ENCODE assay signal across 10 mouse cellular contexts in the genomic region with DNA sequence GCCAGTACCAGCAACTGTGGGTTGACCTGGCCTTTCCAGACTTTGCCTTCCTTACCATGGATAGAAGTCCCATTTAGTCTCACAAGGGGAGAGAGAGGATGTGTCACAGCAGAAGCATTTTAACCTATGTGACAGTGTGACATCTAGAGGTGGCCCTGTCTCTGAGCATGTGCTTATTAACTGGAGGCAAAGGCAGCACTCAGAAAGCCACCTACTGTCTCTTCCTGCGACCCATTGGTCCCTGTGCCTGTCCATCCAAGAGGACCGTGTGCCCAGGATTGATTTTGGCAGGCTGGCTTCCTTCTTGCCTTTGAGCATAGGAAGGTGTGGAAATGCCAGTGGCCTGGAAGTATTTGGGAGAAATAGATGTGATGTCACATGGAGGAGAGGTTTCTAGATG. TPM values are rescaled to one million over a fixed set of nuclear protein-coding genes. Genes with fewer than 3 reads are reported as not detected.
DNase-seq lines count a peak whose midpoint lies in the region; ATAC-seq and TF ChIP-seq lines count a peak whose summit lies in the region.
"Had no signal": no experiment of that assay in that cellular context is flagged by ENCODE, and none has a peak within 500 bp of the region (broad histone marks: within the 10 kb centered on the region; RNA-seq: fewer than 3 reads in every experiment).

No protein-coding gene starts in this region.

- TF ChIP-seq EP300 in stomach, postnatal 0 days (optimal IDR thresholded peaks at IDR 0.05) = no peak

- no peak for DNase-seq in gastrocnemius, adult 2 months
- no peak for DNase-seq in gastrocnemius, postnatal 36 days
- peak; percentile 82 for DNase-seq in midbrain, embryonic 11.5 days (ENCODE audit: low spot score, missing footprints)
- no peak for DNase-seq in stomach, postnatal 0 days (ENCODE audit: low spot score)
- DNase-seq in left cerebral cortex, postnatal 25 days (ENCODE audit: low spot score in 2 of 2) = no peak
- DNase-seq: adrenal gland, adult 8-10 months; thymus, postnatal 25 days had no signal

- no peak overlapping the region for H3K4me3 ChIP-seq in gastrocnemius, adult 2 months
- H3K4me3 ChIP-seq in midbrain, embryonic 11.5 days (ENCODE audit: low read depth, low read length) = no peak overlapping the region
- no peak overlapping the region for H3K4me3 ChIP-seq in midbrain, embryonic 15.5 days
- no peak overlapping the region for H3K4me3 ChIP-seq in intestine, embryonic 16.5 days (ENCODE audit: low read length)
- no peak overlapping the region for H3K4me3 ChIP-seq in stomach, postnatal 0 days (ENCODE audit: low read depth, low read length)

- TF ChIP-seq CTCF in gastrocnemius, adult 2 months (IDR thresholded peaks at IDR 0.05) = peak; percentile 14
- peak; percentile 15; the same call in 1 of the 2 replicates for TF ChIP-seq CTCF in stomach, postnatal 0 days (IDR thresholded peaks at IDR 0.05; ENCODE audit: low read depth)

- no peak for ATAC-seq in midbrain, embryonic 11.5 days (ENCODE audit: low FRiP score)
- ATAC-seq in midbrain, embryonic 15.5 days (replicated peaks) = no peak
- ATAC-seq in intestine, embryonic 16.5 days = no peak
- no peak for ATAC-seq in stomach, postnatal 0 days (ENCODE audit: low FRiP score, low TSS enrichment)
- no peak for ATAC-seq in granulocyte monocyte progenitor cell, adult 5-6 weeks (replicated peaks; ENCODE audit: poor library complexity, severe bottlenecking)

- no peak overlapping the region for H3K4me2 ChIP-seq in midbrain, embryonic 11.5 days
- H3K4me2 ChIP-seq in midbrain, embryonic 15.5 days = no peak overlapping the region
- no peak overlapping the region for H3K4me2 ChIP-seq in intestine, embryonic 16.5 days (ENCODE audit: low read depth, low read length)
- no peak overlapping the region for H3K4me2 ChIP-seq in stomach, postnatal 0 days (replicated peaks; ENCODE audit: low read depth)

- no peaks in the 10 kb centered on the region for H3K27me3 ChIP-seq in midbrain, embryonic 11.5 days (ENCODE audit: control insufficient read depth, insufficient read depth, low read length)
- H3K27me3 ChIP-seq in midbrain, embryonic 15.5 days (replicated peaks) = no peaks in the 10 kb centered on the region
- no peaks in the 10 kb centered on the region for H3K27me3 ChIP-seq in intestine, embryonic 16.5 days (replicated peaks; ENCODE audit: control insufficient read depth, insufficient read depth, low read length)
- no peaks in the 10 kb centered on the region for H3K27me3 ChIP-seq in stomach, postnatal 0 days (ENCODE audit: control insufficient read depth, insufficient read depth, low read length)

- H3K36me3 ChIP-seq in midbrain, embryonic 11.5 days (ENCODE audit: control insufficient read depth, insufficient read depth, low read length) = no peaks in the 10 kb centered on the region
- H3K36me3 ChIP-seq in midbrain, embryonic 15.5 days (replicated peaks) = no peaks in the 10 kb centered on the region
- H3K36me3 ChIP-seq in intestine, embryonic 16.5 days (ENCODE audit: control insufficient read depth, insufficient read depth, low read length) = no peaks in the 10 kb centered on the region
- H3K36me3 ChIP-seq in stomach, postnatal 0 days (ENCODE audit: control insufficient read depth, insufficient read depth, low read length) = no peaks in the 10 kb centered on the region; the same call in 1 of the 2 replicates

- peak overlapping the region; percentile 74 for H3K27ac ChIP-seq in gastrocnemius, adult 2 months
- no peak overlapping the region for H3K27ac ChIP-seq in midbrain, embryonic 11.5 days (ENCODE audit: low read depth, low read length)
- H3K27ac ChIP-seq in midbrain, embryonic 15.5 days = no peak overlapping the region
- H3K27ac ChIP-seq in intestine, embryonic 16.5 days (ENCODE audit: low read length) = 0 out of 2 replicates have a peak overlapping the region, but pooled peaks have one; percentile 38
- no peak overlapping the region for H3K27ac ChIP-seq in stomach, postnatal 0 days (replicated peaks)

- peaks cover 38% of the 10 kb centered on the region for H3K4me1 ChIP-seq in midbrain, embryonic 11.5 days (ENCODE audit: control insufficient read depth, insufficient read depth, low read length)
- peaks cover 55% of the 10 kb centered on the region for H3K4me1 ChIP-seq in midbrain, embryonic 15.5 days
- peaks cover 51% of the 10 kb centered on the region for H3K4me1 ChIP-seq in intestine, embryonic 16.5 days (ENCODE audit: control insufficient read depth, insufficient read depth, low read length)
- peaks cover 21% of the 10 kb centered on the region for H3K4me1 ChIP-seq in stomach, postnatal 0 days (replicated peaks; ENCODE audit: control insufficient read depth, insufficient read depth)

- WGBS in midbrain, embryonic 11.5 days = 74% methylated on average over 2 of the region's 2 CpGs
- 69% methylated on average over 2 of the region's 2 CpGs for WGBS in midbrain, embryonic 15.5 days
- WGBS in intestine, embryonic 16.5 days = 71% methylated on average over 2 of the region's 2 CpGs
- WGBS in stomach, postnatal 0 days = 78% methylated on average over 2 of the region's 2 CpGs

- H3K9me3 ChIP-seq in midbrain, embryonic 11.5 days (ENCODE audit: control insufficient read depth, low read length) = no peaks in the 10 kb centered on the region
- no peaks in the 10 kb centered on the region for H3K9me3 ChIP-seq in midbrain, embryonic 15.5 days
- H3K9me3 ChIP-seq in intestine, embryonic 16.5 days (ENCODE audit: control insufficient read depth, low read length) = no peaks in the 10 kb centered on the region
- H3K9me3 ChIP-seq in stomach, postnatal 0 days (ENCODE audit: control insufficient read depth, low read length) = no peaks in the 10 kb centered on the region

- intact Hi-C loops in gastrocnemius, adult 2 months (cut with DNase I) = no loop called here
- intact Hi-C loops in gastrocnemius, postnatal 36 days (cut with DNase I) = no loop called here
- intact Hi-C loops in left cerebral cortex, postnatal 25 days (cut with DNase I) = no loop called here

- H3K9ac ChIP-seq in midbrain, embryonic 11.5 days (ENCODE audit: low read length) = no peak overlapping the region
- H3K9ac ChIP-seq in midbrain, embryonic 15.5 days = no peak overlapping the region
- no peak overlapping the region for H3K9ac ChIP-seq in intestine, embryonic 16.5 days (ENCODE audit: low read depth, low read length)
- H3K9ac ChIP-seq in stomach, postnatal 0 days (ENCODE audit: low read length) = no peak overlapping the region

RNA-seq across cellular contexts. Expression of gene Igsf3, which starts 22.0 kb away (rescaled TPM):
- total RNA-seq in gastrocnemius, adult 2 months (2021) = 1 to 10 TPM; 3.0 to 3.2 TPM
- 1 to 10 TPM; 3.9 to 4.1 TPM for total RNA-seq in gastrocnemius, postnatal 36 days (2021)
- 19.8 and 20.8 TPM in 2 replicates for polyA plus RNA-seq in midbrain, embryonic 11.5 days (2014; fragmentation: Nextera tagmentation; extraction: Ambion mirVana)
- 99.0 and 104 TPM in 2 replicates for polyA plus RNA-seq in midbrain, embryonic 15.5 days (2015; fragmentation: Nextera tagmentation; extraction: Ambion mirVana)
- polyA plus RNA-seq in intestine, embryonic 16.5 days (2015; fragmentation: Nextera tagmentation; extraction: Ambion mirVana) = 17.9 and 19.2 TPM in 2 replicates
- 12.4 and 13.6 TPM in 2 replicates for polyA plus RNA-seq in stomach, postnatal 0 days (2015; fragmentation: Nextera tagmentation; extraction: Ambion mirVana)
- 0.13 TPM in 2 replicates for total RNA-seq in granulocyte monocyte progenitor cell, adult 5-6 weeks (2014; fragmentation: Nextera tagmentation)
- under 0.01 and 0.04 TPM in 2 replicates for total RNA-seq in granulocyte monocyte progenitor cell, adult 5-6 weeks (2017)
- total RNA-seq in left cerebral cortex, postnatal 25 days (2021) = 10 to 100 TPM; 21.4 to 22.0 TPM

Comparison
In these comparisons a context has a peak if more than half of its experiments do, and no peak if none do; other contexts are left out.
1. H3K27ac ChIP-seq: peak in gastrocnemius, adult 2 months (single experiment) and intestine, embryonic 16.5 days (single experiment); none in midbrain, embryonic 11.5 days (single experiment), midbrain, embryonic 15.5 days (single experiment) and stomach, postnatal 0 days (single experiment).
2. RNA of gene Igsf3, which starts 22.0 kb away (total RNA-seq): 21.4 to 22.0 TPM in left cerebral cortex, postnatal 25 days; 3.9 to 4.1 TPM in gastrocnemius, postnatal 36 days, 3.0 to 3.2 TPM in gastrocnemius, adult 2 months and under 0.01 to 0.13 TPM in granulocyte monocyte progenitor cell, adult 5-6 weeks; every median in the first group is over 4 times any median in the second.